Mouse (Mus musculus) cerebral cortex, adult 2 months (tissue): ENCODE data around the gene Adam19.

Source experiments
- WGBS: fragments of 180-500 bp; shearing (Covaris S2); methylation state at CpG from one replicate; pipeline ENCODE4 v1.1.7; 2018; 5-methylcytosine and 5-hydroxymethylcytosine counted together

Adam19 gene

DNA sequence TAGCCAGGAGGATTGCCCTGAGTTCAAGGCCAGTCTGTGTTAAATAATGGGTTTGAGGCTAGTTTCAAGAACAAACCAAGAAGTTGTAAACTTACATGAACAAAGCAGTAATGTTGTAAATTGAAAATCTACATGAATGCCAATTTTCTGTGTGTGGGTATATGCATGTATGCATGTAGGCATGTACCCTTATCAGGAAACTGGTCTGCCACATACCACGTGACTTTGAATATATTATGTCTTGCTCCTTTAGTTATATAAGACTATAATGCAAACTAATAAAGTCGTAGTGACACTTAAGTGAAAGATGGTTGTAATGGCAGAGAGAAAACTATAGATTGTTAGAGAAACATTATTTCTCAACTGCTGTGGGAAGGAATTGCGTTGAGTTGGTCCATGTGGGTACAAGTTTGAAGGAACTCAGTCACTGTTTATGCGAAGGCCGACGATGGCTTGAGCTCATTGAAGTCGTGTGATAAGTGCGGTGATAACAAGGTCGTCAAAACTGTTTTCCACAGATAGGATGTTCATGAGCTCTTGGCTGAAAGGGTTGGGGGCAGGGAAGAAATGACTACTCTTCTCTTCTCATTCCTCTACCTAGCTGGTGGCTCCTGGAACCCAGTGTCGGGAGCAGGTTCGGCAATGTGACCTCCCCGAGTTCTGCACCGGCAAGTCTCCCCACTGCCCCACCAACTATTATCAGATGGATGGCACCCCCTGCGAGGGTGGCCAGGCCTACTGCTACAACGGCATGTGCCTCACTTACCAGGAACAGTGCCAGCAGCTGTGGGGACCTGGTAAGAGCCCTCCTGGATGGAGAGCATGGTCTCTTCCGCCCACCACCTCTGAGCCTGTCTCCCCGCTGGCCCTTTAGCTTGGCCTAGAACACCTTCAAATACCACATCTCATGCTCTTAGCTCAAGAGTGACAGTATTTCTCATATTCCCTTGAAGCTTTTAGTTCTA, 75.5 kb downstream of the Adam19 start:
- WGBS: 92% methylated on average over 17 of the region's 17 CpGs

DNA sequence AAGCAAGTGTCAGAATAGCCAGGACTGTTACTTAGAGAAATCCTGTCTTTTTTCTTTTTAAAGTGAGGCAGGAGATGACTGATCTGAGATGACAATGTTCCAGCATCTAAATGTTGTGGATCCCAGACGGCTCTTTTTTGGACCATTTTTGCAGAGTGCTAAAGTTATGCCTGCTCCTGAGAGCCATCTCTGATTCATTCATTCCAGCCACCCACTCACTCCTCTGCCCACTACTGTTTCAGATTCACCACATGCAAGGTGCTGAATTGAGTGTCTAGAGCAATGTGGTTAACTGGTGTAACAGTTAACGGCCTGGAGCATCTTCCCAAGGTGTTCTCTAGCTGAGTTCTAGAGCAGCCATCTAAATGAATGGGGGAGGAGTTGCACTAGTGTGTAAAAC, 79.1 kb downstream of the Adam19 start:
- 53% methylated on average over 2 of the region's 2 CpGs for WGBS

DNA sequence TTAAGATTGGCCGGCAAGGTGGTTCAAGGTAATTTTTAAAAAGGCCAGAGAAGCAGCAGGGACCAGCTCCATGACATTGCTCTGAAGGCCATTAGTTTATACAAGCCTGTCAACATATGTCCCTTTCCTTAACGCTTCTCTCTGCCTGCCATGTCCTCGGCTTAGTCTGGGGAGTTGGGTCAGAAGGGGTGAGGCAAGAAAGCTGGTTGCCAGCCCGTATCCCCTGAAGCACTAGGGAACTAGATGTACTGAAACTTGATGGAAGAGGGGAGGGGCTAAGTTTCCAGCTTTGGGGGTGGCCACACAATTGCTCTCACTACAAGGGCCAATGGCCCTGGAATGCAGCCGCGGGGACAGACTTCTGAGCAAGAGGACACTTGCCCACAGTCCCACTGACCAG, 87.5 kb downstream of the Adam19 start:
- 93% methylated on average over 6 of the region's 6 CpGs for WGBS

DNA sequence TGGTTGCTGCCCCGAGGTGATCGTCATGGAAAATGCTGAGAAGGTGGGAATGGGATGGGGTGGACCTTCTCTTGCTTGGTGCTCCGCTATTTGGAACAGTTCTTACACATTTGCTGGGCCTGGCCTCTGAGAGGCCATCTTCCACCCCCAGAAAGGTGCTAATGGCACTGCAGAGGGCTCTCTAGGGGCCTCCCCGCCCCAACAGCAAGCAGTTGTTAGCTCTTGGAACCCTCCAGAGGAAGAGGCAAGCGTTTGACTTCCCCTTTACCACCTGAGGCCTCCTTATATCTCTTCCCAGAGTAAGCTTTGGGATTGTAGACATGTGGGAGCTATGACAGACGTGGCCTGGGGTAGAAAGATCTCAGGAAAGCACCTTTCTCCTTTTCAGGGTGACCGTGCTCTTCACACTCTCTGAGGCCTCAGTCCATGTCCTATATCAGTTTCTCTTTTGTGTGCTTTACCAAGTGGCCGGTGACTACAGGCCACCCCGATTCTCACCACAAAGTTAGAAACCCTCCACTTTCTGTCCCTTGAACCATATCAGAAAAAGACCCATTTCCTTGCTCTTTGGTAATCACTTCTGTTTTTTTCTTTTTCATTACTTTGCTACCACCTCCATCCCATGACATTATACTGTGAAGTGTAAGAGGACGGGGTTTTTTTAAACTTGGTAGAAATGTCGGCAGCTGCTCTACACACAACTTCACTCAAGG, 89.5 kb downstream of the Adam19 start:
- WGBS: 90% methylated on average over 11 of the region's 11 CpGs

- 93% methylated on average over 5 of the region's 5 CpGs for WGBS
Measured at GRCm38 (mm10) chr11:46146619-46147018, 90.8 kb downstream of the Adam19 start.

DNA sequence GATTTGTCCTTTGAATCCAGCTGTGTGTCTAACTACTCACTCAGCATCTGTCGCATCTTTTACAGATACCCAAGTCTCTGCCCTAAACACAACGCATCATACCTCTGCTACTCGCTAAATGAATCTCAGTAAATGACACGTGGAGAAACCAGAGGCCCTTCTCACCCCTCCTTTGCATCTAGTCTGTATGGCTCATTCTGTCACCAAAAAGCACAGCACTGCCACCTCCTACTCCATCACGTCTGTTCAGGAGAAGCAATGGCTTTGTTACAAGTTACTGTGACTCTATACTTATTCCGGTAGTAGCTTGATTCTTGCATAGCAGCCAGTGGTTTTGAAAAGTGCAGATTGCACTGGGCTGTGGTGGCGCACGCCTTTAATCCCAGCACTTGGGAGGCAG, 101.2 kb downstream of the Adam19 start:
- WGBS: 53% methylated on average over 8 of the region's 8 CpGs

DNA sequence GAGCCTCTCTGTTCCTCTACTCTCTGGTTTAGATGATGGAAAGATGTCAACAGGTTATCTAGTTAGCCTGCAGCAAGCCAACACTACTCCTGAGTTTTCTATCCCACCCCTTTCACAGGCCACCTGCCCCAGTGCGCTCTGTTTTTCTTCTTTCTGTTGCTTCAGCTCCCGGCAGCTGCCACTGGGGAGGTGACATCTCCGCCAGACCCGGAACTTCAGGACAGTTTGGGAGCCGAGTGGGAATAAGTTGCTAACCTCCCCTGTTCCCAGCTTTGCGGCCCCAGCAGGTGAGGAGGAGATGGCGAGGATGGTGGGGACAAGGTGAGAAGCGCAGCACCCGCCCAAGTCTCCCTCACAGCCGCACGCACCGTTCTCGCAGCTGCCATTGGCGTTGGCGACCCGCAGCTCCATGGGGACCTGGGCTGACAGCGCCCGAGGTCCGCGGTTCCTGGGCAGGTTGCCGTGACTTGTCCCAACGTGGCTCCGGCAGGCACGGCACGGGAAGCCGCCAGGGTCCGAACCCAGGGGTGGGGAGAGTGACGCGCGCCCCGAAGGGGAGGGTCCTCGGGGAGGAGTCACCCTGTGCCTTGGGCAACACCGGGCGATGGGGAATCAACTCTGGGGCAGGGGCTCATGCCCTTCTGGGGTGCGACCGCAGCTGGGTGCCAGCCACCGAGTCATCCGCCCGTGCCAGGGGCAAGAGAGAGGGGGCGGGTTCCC, 110.2 kb downstream of the Adam19 start, which contains the start of gene Nipal4:
TSS of gene Nipal4 (minus strand) at position 643 of the 720 bp plus-strand sequence.
- WGBS: under 1% methylated on average over 40 of the region's 40 CpGs

DNA sequence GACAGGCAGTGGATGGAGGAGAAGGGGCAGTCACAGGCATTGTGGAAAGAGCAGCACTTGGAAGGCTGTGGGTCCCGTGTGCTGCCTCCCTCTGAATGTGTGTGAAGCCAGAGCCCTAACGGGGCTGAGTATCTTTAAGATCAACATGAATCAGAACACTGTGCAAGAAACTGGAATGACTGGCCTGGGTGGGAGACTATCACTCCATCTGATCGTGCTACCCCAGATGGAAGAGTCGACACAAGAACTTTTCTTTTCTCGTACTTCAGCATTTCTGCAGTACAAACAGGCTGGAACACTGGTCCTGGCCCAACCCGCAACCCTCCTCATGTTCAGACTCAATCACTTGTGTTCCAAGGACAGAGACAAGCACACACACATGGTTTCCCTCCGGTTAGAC, 112.7 kb downstream of the Adam19 start:
- 87% methylated on average over 7 of the region's 7 CpGs for WGBS

- WGBS: 69% methylated on average over 3 of the region's 3 CpGs
Measured at GRCm38 (mm10) chr11:46169908-46170307, 114.1 kb downstream of the Adam19 start.

- 92% methylated on average over 9 of the region's 9 CpGs for WGBS
Measured at GRCm38 (mm10) chr11:46172128-46172527, 116.3 kb downstream of the Adam19 start.

DNA sequence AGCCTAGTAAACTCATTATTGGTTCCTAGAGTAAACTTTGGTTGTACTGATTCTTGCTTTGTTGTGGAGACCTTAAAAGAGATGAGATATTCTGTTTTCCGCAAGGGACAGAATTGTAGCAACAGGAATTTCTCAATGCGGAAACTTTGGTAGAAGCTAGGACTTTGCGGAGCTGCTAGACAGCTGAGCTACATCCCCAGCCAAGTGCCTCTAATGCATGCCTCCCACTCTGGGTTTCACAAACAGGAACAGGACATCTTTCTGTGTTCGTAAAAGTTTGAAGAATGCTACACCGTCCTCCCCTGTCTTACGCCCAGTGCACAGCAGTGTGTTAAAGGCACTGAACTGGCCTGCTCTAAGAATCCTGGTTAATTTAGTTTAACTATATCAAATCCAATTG, 120.4 kb downstream of the Adam19 start:
- 64% methylated on average over 6 of the region's 6 CpGs for WGBS

- WGBS: 78% methylated on average over 10 of the region's 10 CpGs
Measured at GRCm38 (mm10) chr11:46177246-46178043, 121.7 kb downstream of the Adam19 start.

DNA sequence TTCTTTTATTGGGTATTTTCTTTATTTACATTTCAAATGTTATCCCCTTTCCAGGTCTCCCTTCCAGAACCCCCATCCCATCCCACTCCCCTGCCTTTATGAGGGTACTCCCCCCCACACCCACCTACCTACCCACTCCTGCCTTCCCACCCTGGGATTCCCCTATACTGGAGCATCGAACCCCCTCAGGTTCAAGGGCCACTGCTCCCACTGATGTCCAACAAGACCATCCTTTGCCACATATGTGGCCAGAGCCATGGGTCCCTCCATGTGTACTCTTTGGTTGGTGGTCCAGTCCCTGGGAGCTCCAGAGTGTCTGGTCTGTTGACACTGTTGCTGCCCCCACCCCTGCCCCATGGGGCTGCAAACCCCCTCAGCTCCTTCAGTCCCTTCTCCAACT, 126.2 kb downstream of the Adam19 start:
- 97% methylated on average over 1 of the region's 1 CpGs for WGBS

DNA sequence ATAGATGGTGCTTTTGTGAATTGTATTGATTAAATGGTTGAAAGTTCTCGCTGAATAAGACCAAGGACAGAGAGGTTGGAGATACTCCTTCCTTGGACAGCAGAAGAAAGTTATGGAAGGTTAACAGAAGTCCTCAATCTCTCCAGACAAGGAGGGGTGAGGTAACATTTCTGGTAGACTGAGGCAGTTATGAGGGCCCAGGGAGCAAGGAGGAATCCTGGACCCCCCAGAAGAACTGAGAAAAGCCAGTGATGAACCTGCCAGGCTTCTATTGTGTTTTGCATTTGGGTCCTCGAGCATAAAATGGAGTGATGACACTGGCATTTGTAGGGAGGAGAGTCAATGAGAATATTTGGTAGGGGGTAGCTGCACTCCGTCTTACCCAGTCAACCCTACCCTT, 129.2 kb downstream of the Adam19 start:
- WGBS: 71% methylated on average over 3 of the region's 3 CpGs

GRCm38 (mm10) chr11:46185486-46185885, 129.7 kb downstream of the Adam19 start:
- 26% methylated on average over 4 of the region's 4 CpGs for WGBS

DNA sequence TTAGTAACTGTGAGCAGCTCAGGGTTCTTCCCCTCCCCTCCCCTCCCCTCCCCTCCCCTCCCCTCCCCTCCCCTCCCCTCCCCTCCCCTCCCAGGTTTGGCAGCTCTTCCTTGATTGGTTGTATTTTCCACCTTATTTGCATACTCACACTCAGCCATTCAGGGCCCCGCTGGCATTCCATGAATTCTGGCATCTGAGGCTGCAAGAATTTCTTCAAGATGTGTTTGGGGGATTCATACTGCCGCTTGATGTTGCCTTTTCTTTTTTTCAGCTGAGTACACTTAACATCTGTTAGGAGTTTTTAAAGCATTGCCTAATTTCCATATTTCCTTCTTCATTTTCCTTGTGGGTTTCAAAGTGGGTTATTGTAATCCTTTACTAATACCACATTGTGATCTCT, 132.5 kb downstream of the Adam19 start:
- WGBS: 27% methylated on average over 2 of the region's 2 CpGs

DNA sequence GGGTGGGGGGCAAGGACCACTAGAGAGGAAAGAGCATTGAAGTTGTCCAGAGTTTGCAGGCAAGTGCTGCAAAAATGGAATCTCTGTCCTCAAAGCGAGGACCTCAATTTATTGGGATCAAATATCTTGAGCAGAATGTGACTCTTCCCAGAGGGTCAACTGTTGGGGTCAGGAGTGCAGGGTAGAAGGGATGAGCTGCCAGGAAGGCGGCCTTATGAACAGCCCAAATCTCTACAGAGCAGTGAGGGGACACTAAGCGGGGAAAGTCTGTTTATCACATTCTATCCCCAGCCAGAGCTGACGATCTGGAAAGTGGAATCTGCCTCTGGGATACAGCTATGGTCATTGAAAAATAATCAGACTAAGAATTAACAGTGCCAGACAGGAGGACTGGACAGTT, 138.4 kb downstream of the Adam19 start:
- WGBS: 87% methylated on average over 4 of the region's 4 CpGs
